Mouse (Mus musculus) lung, postnatal 0 days (tissue): ENCODE results near the gene Dstn.

Experiments used
- CTCF ChIP-seq: IDR thresholded peaks from 2 replicates; pipeline ENCODE4 v1.5.1; 2016; ENCODE audit warnings: antibody characterized with exemption, mild to moderate bottlenecking
- EP300 ChIP-seq: IDR thresholded peaks from 2 replicates; pipeline ENCODE4 v1.6.1; 2016; ENCODE audit warnings: antibody characterized with exemption, mild to moderate bottlenecking, control low read depth

GRCm38 (mm10) chr2:143970841-143971240 lies 55.7 kb downstream of the Dstn start:
- TF ChIP-seq CTCF: no peak
- TF ChIP-seq EP300: no peak
